In the genomic region with DNA sequence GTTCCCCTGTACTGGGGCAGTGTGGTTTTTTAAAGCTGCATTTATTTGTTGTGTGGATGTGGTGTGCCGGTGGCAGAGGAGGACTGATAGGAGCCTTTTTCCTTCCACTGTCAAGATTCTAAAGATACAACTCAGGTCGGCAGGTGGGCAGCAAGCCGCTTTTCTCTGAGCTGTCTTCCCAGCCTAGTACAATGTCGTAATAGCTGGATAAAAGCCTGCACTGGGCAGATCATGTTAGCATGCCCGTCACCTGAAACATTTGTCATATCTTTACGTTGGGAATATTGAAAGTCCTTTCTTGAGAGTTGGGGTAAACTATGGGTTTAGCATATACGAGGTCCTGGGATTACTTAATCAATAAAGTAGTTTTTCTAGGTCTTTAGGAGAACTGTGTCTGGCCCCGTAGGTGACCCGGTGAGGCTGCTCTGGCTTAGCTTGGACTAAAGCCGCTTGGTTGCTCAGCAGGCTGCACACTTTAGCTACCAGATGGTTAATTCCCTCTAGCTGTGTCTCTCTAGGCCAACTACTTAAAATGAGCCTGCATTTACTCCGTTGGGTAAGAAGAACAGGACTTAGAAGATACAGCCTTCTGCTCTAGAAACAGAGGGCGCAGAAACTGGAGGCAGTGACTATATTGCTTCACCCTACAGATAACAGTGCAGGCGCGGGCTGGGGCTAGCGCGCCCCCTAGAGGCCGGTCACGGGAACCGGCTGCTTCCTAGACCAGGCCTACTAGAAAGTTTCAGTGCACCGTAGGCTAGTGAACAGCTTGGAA, we compare ENCODE assay signal across 8 mouse cellular contexts. TPM values are rescaled to one million over a fixed set of nuclear protein-coding genes. Genes with fewer than 3 reads are reported as not detected.
DNase-seq lines count a peak whose midpoint lies in the region; ATAC-seq lines count a peak whose summit lies in the region.

No protein-coding gene starts in this region.

- no peak overlapping the region for H3K4me3 ChIP-seq in forebrain, embryonic 15.5 days

- no peak overlapping the region for H3K9ac ChIP-seq in forebrain, embryonic 15.5 days (replicated peaks)

- peak; percentile 55 for DNase-seq in MEL-GATA-1-ER (ENCODE audit: extremely low read depth, low read depth)
- DNase-seq in heart, postnatal 14 days: peak; percentile 85 to 87
- DNase-seq in layer of hippocampus, postnatal 14 days (ENCODE audit: low spot score in 2 of 2): peak; percentile 55 to 70
- peak; percentile 84 for DNase-seq in lung, postnatal 36 days
- DNase-seq in right cerebral cortex, adult 2 months (ENCODE audit: low spot score in 2 of 2): peak; percentile 68 to 76
- peak; percentile 75 for DNase-seq in urinary bladder, postnatal 25 days (ENCODE audit: low spot score)

- H3K36me3 ChIP-seq in forebrain, embryonic 15.5 days: no peaks in the 10 kb centered on the region

- intact Hi-C loops in heart, postnatal 14 days (cut with DNase I): loop anchor here (1.0 to 5.0 kb wide), 2 partner anchors 101 to 167 kb away; no protein-coding TSS in a partner anchor

- H3K4me2 ChIP-seq in forebrain, embryonic 15.5 days (replicated peaks): no peak overlapping the region

- H3K27ac ChIP-seq in forebrain, embryonic 15.5 days (replicated peaks): no peak overlapping the region

- peak; percentile 90 for ATAC-seq in cerebellum, adult (ENCODE audit: insufficient number of reproducible peaks, low FRiP score, low TSS enrichment)
- peak; percentile 79; the same call in 1 of the 2 replicates for ATAC-seq in forebrain, embryonic 15.5 days (replicated peaks)

- WGBS in forebrain, embryonic 15.5 days: 45% methylated on average over 20 of the region's 20 CpGs

- H3K27me3 ChIP-seq in forebrain, embryonic 15.5 days: no peaks in the 10 kb centered on the region

- H3K4me1 ChIP-seq in forebrain, embryonic 15.5 days: 0 out of 2 replicates have a peak, but pooled peaks cover 2% of the 10 kb centered on the region

- H3K9me3 ChIP-seq in forebrain, embryonic 15.5 days: no peaks in the 10 kb centered on the region

RNA-seq across cellular contexts. Expression of a gene that starts 58.2 kb away (rescaled TPM):
- polyA plus RNA-seq in forebrain, embryonic 15.5 days (2015; fragmentation: Nextera tagmentation; extraction: Ambion mirVana): 82.1 TPM in 2 replicates
- 10 to 100 TPM; 40.1 to 43.0 TPM for total RNA-seq in heart, postnatal 14 days (2021)
- 10 to 100 TPM; 68.1 to 70.1 TPM for total RNA-seq in layer of hippocampus, postnatal 14 days (2021)

RNA-seq across cellular contexts. Expression of a gene that starts 58.8 kb away (rescaled TPM):
- 39.8 and 40.4 TPM in 2 replicates for polyA plus RNA-seq in forebrain, embryonic 15.5 days (2015; fragmentation: Nextera tagmentation; extraction: Ambion mirVana)
- total RNA-seq in heart, postnatal 14 days (2021): 10 to 100 TPM; 51.3 to 55.6 TPM
- 10 to 100 TPM; 37.4 to 39.4 TPM for total RNA-seq in layer of hippocampus, postnatal 14 days (2021)
